In the genomic region with DNA sequence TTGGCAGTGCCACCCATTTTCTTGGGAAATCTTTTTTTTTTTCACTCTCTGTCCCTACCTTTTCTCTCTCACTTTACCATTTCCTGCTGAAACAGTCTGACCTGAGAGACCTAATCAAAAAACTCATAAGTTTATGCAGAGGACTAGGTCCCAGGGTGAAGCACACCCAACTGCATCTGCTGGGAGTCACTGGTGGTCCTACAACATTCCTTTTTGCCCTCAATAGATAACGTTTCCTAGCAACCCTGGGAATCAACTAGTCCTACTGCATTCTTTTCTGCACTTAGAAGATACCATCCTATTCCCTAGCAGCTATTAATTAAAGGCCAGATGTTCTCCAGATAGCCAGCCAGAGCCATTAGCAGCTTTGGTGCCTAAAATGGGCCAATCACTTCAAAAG, we compare ENCODE assay signal across 16 mouse cellular contexts.
DNase-seq lines count a peak whose midpoint lies in the region; ATAC-seq and TF ChIP-seq lines count a peak whose summit lies in the region.
"Had no signal": no experiment of that assay in that cellular context is flagged by ENCODE, and none has a peak within 500 bp of the region (broad histone marks: within the 10 kb centered on the region; RNA-seq: fewer than 3 reads in every experiment).

No protein-coding gene starts in this region.

- no peaks in the 10 kb centered on the region for H3K36me3 ChIP-seq in lung, embryonic 14.5 days (ENCODE audit: insufficient read depth)
- H3K36me3 ChIP-seq in lung, embryonic 16.5 days (ENCODE audit: control insufficient read depth, insufficient read depth, low read length) = no peaks in the 10 kb centered on the region
- no peaks in the 10 kb centered on the region for H3K36me3 ChIP-seq in midbrain, embryonic 15.5 days (replicated peaks)
- H3K36me3 ChIP-seq: G1E had no signal

- no peak overlapping the region for H3K9ac ChIP-seq in lung, embryonic 14.5 days
- H3K9ac ChIP-seq in lung, embryonic 16.5 days (ENCODE audit: low read length) = no peak overlapping the region
- H3K9ac ChIP-seq in midbrain, embryonic 15.5 days = no peak overlapping the region

- no peak overlapping the region for H3K27ac ChIP-seq in lung, embryonic 14.5 days (ENCODE audit: low read depth)
- no peak overlapping the region for H3K27ac ChIP-seq in lung, embryonic 16.5 days (ENCODE audit: low read length)
- no peak overlapping the region for H3K27ac ChIP-seq in midbrain, embryonic 15.5 days

- ATAC-seq in lung, embryonic 14.5 days (ENCODE audit: insufficient read depth) = peak; percentile 62; the same call in 1 of the 2 replicates
- ATAC-seq in lung, embryonic 16.5 days (ENCODE audit: low read depth) = peak; percentile 60; the same call in 1 of the 2 replicates
- ATAC-seq in midbrain, embryonic 15.5 days (replicated peaks) = no peak
- ATAC-seq: activated CD4-positive, CD25-positive, alpha-beta regulatory T cell, adult 4 months; CD4-positive, CD25-positive, alpha-beta regulatory T cell, adult 4 months; Patski had no signal

- H3K27me3 ChIP-seq in lung, embryonic 14.5 days (ENCODE audit: insufficient read depth, low read length) = no peaks in the 10 kb centered on the region
- no peaks in the 10 kb centered on the region for H3K27me3 ChIP-seq in lung, embryonic 16.5 days (ENCODE audit: control insufficient read depth, insufficient read depth, low read depth, low read length)
- H3K27me3 ChIP-seq in midbrain, embryonic 15.5 days (replicated peaks) = no peaks in the 10 kb centered on the region
- H3K27me3 ChIP-seq: CH12.LX, Patski had no signal

- peak; percentile 6 for DNase-seq in lung, embryonic 14.5 days
- no peak for DNase-seq in lung, postnatal 25 days (ENCODE audit: low spot score)
- no peak for DNase-seq in lung, postnatal 14 days
- peak; percentile 1 for DNase-seq in yolk sac, embryonic 10.5 days (ENCODE audit: low spot score)
- DNase-seq: adrenal gland, adult 8-10 months; B cell, adult 2 months; cerebellum, adult 11 months; cerebellum, adult 11-12 months; cerebellum, adult 18-20 months had no signal

- H3K4me1 ChIP-seq in lung, embryonic 14.5 days (ENCODE audit: insufficient read depth) = no peaks in the 10 kb centered on the region
- H3K4me1 ChIP-seq in lung, embryonic 16.5 days (replicated peaks; ENCODE audit: control insufficient read depth, insufficient read depth, low read length) = no peaks in the 10 kb centered on the region
- no peaks in the 10 kb centered on the region for H3K4me1 ChIP-seq in midbrain, embryonic 15.5 days

- TF ChIP-seq CTCF in lung, embryonic 14.5 days (IDR thresholded peaks at IDR 0.05; ENCODE audit: low read depth) = no peak

- H3K9me3 ChIP-seq in lung, embryonic 14.5 days (ENCODE audit: low read depth, low read length) = no peaks in the 10 kb centered on the region
- peaks cover 3% of the 10 kb centered on the region; the same call in 1 of the 2 replicates for H3K9me3 ChIP-seq in lung, embryonic 16.5 days (ENCODE audit: control insufficient read depth, low read length)
- no peaks in the 10 kb centered on the region for H3K9me3 ChIP-seq in midbrain, embryonic 15.5 days
- H3K9me3 ChIP-seq: G1E had no signal

- H3K4me3 ChIP-seq in lung, embryonic 14.5 days (ENCODE audit: low read depth, low read length) = no peak overlapping the region
- no peak overlapping the region for H3K4me3 ChIP-seq in lung, embryonic 16.5 days (ENCODE audit: low read length)
- no peak overlapping the region for H3K4me3 ChIP-seq in midbrain, embryonic 15.5 days

- no peak overlapping the region for H3K4me2 ChIP-seq in lung, embryonic 14.5 days
- H3K4me2 ChIP-seq in lung, embryonic 16.5 days (ENCODE audit: low read depth, low read length) = no peak overlapping the region
- no peak overlapping the region for H3K4me2 ChIP-seq in midbrain, embryonic 15.5 days

- WGBS in lung, embryonic 14.5 days = 13% methylated on average over 1 of the region's 1 CpGs
- 37% methylated on average over 1 of the region's 1 CpGs for WGBS in lung, embryonic 16.5 days
- WGBS in midbrain, embryonic 15.5 days = 74% methylated on average over 1 of the region's 1 CpGs

Comparison
In these comparisons a context has a peak if more than half of its experiments do, and no peak if none do; other contexts are left out.
1. DNase-seq: peak in lung, embryonic 14.5 days (single experiment) and yolk sac, embryonic 10.5 days (single experiment); none in lung, postnatal 25 days (single experiment) and lung, postnatal 14 days (single experiment).